Mouse (Mus musculus) G1E (cell line): ENCODE measurements around the gene Drc7. TPM values are rescaled to one million over a fixed set of nuclear protein-coding genes. Genes with fewer than 3 reads are reported as not detected.
"Not testable (repeated sequence)": the region's sequence is repeated elsewhere in the genome, so short reads cannot be mapped to it uniquely, and the experiment has no call there.

Source experiments
- ATAC-seq: 2 replicates; pipeline ENCODE4 v1.8.0; 2016; ENCODE audit warnings: mild to moderate bottlenecking; ENCODE audit not compliant: insufficient number of reproducible peaks, poor library complexity, low FRiP score, severe bottlenecking; ENCODE audit errors: extremely low read depth
- DNase-seq: peaks from one replicate; pipeline ENCODE4 v3.0.0; 2012; ENCODE audit warnings: low spot score
- H3K27me3 ChIP-seq: 2 replicates; pipeline ENCODE4 v1.6.1; 2012; ENCODE audit warnings: mild to moderate bottlenecking, low read length, inconsistent platforms; ENCODE audit not compliant: insufficient read depth
- H3K36me3 ChIP-seq: replicated peaks from 2 replicates; pipeline ENCODE3; 2012; ENCODE audit warnings: mild to moderate bottlenecking, inconsistent platforms
- H3K4me1 ChIP-seq: 2 replicates; pipeline ENCODE4 v1.6.1; 2012; ENCODE audit warnings: low read depth, low read length, inconsistent platforms, mixed read lengths; ENCODE audit not compliant: insufficient read depth
- H3K4me3 ChIP-seq: 2 replicates; pipeline ENCODE4 v1.5.1; 2012; ENCODE audit warnings: low read depth, mild to moderate bottlenecking, inconsistent platforms, low read length, moderate library complexity, mixed read lengths
- H3K9me3 ChIP-seq: replicated peaks from 2 replicates; pipeline ENCODE4 v1.6.1; 2012; ENCODE audit warnings: inconsistent platforms
- CTCF ChIP-seq: IDR thresholded peaks from 2 replicates; pipeline ENCODE4 v1.5.1; 2012; ENCODE audit warnings: low read depth, low read length, inconsistent platforms, mixed read lengths
- GATA1 ChIP-seq: IDR thresholded peaks from 2 replicates; pipeline ENCODE4 v1.6.1; 2012; ENCODE audit warnings: borderline replicate concordance, low read length, inconsistent platforms, mixed read lengths
- GATA2 ChIP-seq: IDR thresholded peaks from 2 replicates; pipeline ENCODE4 v1.6.1; 2012; ENCODE audit warnings: low read depth, low read length, inconsistent platforms, borderline replicate concordance
- POLR2AphosphoS5 ChIP-seq: IDR thresholded peaks from 2 replicates; pipeline ENCODE4 v1.6.1; 2012; ENCODE audit warnings: low read depth, low read length, inconsistent platforms; ENCODE audit not compliant: insufficient replicate concordance
- TAL1 ChIP-seq: conservative IDR thresholded peaks from 2 replicates; pipeline ENCODE4 v1.6.1; 2012; ENCODE audit warnings: low read depth, low read length, inconsistent platforms, mixed read lengths
- polyA plus RNA-seq: library from polyadenylated mRNA; stranded (reverse); fragments of >175 nt; gene quantifications from 2 replicates; pipeline ENCODE4 v1.2.3, GENCODE M21; 2012
- total RNA-seq, 2 experiments: library from RNA; stranded (forward) in 1 of 2; stranded (reverse) in 1 of 2; fragments of 200-1000 nt in 1 of 2; fragments of >200 nt in 1 of 2; fragmentation: Nextera tagmentation in 1 of 2; gene quantifications; 2 replicates each; pipeline ENCODE4 v1.2.3; 2014 to 2017

Gene Drc7
- total and polyA plus RNA-seq, 3 experiments = 0.05 TPM; not detected in 2

GRCm38 (mm10) chr8:95020293-95020777 lies 34.6 kb upstream of the Drc7 start:
- TF ChIP-seq GATA1 (no peak), TAL1 (no peak), POLR2AphosphoS5 (no peak), GATA2 (no peak), CTCF (no peak)

GRCm38 (mm10) chr8:95020821-95021220 lies 34.1 kb upstream of the Drc7 start:
- peaks cover 16% of the 10 kb centered on the region for H3K4me1 ChIP-seq
- peaks cover 9% of the 10 kb centered on the region for H3K36me3 ChIP-seq
- peaks cover 13% of the 10 kb centered on the region for H3K27me3 ChIP-seq
- peaks cover 4% of the 10 kb centered on the region for H3K9me3 ChIP-seq
- TF ChIP-seq GATA2 (no peak), TAL1 (no peak), POLR2AphosphoS5 (no peak), CTCF (no peak), GATA1 (no peak)
- H3K4me3 ChIP-seq = no peak overlapping the region
- ATAC-seq (no peak), DNase-seq (no peak)

More at GRCm38 (mm10) chr8:95020293-95020777, 34.6 kb upstream of the Drc7 start:
- no peaks in the 10 kb centered on the region for H3K9me3 ChIP-seq
- peaks cover 14% of the 10 kb centered on the region for H3K36me3 ChIP-seq
- H3K4me3 ChIP-seq = no peak overlapping the region
- ATAC-seq (no peak), DNase-seq (no peak)
- peaks cover 13% of the 10 kb centered on the region for H3K27me3 ChIP-seq
- H3K4me1 ChIP-seq = peaks cover 17% of the 10 kb centered on the region

GRCm38 (mm10) chr8:95023201-95023600 lies 31.7 kb upstream of the Drc7 start:
- no peak for TF ChIP-seq GATA2
- no peak for TF ChIP-seq TAL1
- no peak for TF ChIP-seq POLR2AphosphoS5
- ATAC-seq (no peak), DNase-seq (no peak)
- no peak overlapping the region for H3K4me3 ChIP-seq
- no peaks in the 10 kb centered on the region; the same call in 1 of the 2 replicates for H3K4me1 ChIP-seq
- peaks cover 4% of the 10 kb centered on the region for H3K9me3 ChIP-seq
- H3K36me3 ChIP-seq = no peaks in the 10 kb centered on the region
- H3K27me3 ChIP-seq = peaks cover 6% of the 10 kb centered on the region

- Histone ChIP-seq H3K4me3 (no peak overlapping the region), H3K9me3 (peaks cover 4% of the 10 kb centered on the region), H3K27me3 (no peaks in the 10 kb centered on the region; the same call in none of the 2 replicates), H3K4me1 (no peaks in the 10 kb centered on the region; the same call in 1 of the 2 replicates), H3K36me3 (no peaks in the 10 kb centered on the region)
- DNase-seq (no peak), ATAC-seq (no peak)
- TF ChIP-seq GATA2 = no peak
- TF ChIP-seq POLR2AphosphoS5 = no peak
- TF ChIP-seq TAL1 = no peak
- no peak for TF ChIP-seq CTCF
Measured at GRCm38 (mm10) chr8:95024387-95024786, 30.5 kb upstream of the Drc7 start.

- ATAC-seq (no peak), DNase-seq (no peak)
- Histone ChIP-seq H3K9me3 (peaks cover 4% of the 10 kb centered on the region), H3K4me1 (no peaks in the 10 kb centered on the region; the same call in 1 of the 2 replicates), H3K36me3 (no peaks in the 10 kb centered on the region), H3K27me3 (no peaks in the 10 kb centered on the region; the same call in none of the 2 replicates), H3K4me3 (no peak overlapping the region)
- TF ChIP-seq TAL1 (no peak), GATA2 (no peak), CTCF (no peak), GATA1 (no peak), POLR2AphosphoS5 (no peak)
Measured at GRCm38 (mm10) chr8:95025421-95025820, 29.5 kb upstream of the Drc7 start.

GRCm38 (mm10) chr8:95028391-95028790 lies 26.5 kb upstream of the Drc7 start:
- H3K4me1 ChIP-seq, H3K9me3 ChIP-seq, ATAC-seq, H3K4me3 ChIP-seq, H3K27me3 ChIP-seq, H3K36me3 ChIP-seq, DNase-seq: not testable (repeated sequence)
